Mouse (Mus musculus) ES-Bruce4 (cell line): ENCODE data around the gene Pex19. TPM values are rescaled to one million over a fixed set of nuclear protein-coding genes. Genes with fewer than 3 reads are reported as not detected.

Source experiments
- H3K27ac ChIP-seq: 2 replicates; pipeline ENCODE4 v1.5.1; 2012; ENCODE audit warnings: low read length, inconsistent platforms; ENCODE audit not compliant: insufficient read depth
- H3K27me3 ChIP-seq: 2 replicates; pipeline ENCODE4 v1.6.1; 2012; ENCODE audit warnings: mild to moderate bottlenecking, low read length, inconsistent platforms; ENCODE audit not compliant: control insufficient read depth, poor library complexity, insufficient read depth, severe bottlenecking
- H3K36me3 ChIP-seq: 2 replicates; pipeline ENCODE4 v1.6.1; 2012; ENCODE audit warnings: inconsistent platforms, mild to moderate bottlenecking, low read length, moderate library complexity; ENCODE audit not compliant: control insufficient read depth, poor library complexity, insufficient read depth, severe bottlenecking
- H3K4me1 ChIP-seq: one replicate; pipeline ENCODE4 v1.8.1; 2011; ENCODE audit warnings: low read length; ENCODE audit not compliant: control insufficient read depth, insufficient read depth
- H3K4me3 ChIP-seq: 2 replicates; pipeline ENCODE4 v1.5.1; 2011; ENCODE audit warnings: low read depth, mild to moderate bottlenecking, low read length
- H3K9ac ChIP-seq: 2 replicates; pipeline ENCODE4 v1.6.1; 2012; ENCODE audit warnings: low read depth, mild to moderate bottlenecking, inconsistent platforms; ENCODE audit not compliant: poor library complexity, severe bottlenecking
- H3K9me3 ChIP-seq: replicated peaks from 2 replicates; pipeline ENCODE4 v1.6.1; 2012; ENCODE audit warnings: mild to moderate bottlenecking, low read length, inconsistent platforms; ENCODE audit not compliant: control insufficient read depth, poor library complexity, insufficient read depth, severe bottlenecking
- CTCF ChIP-seq: IDR thresholded peaks from one replicate; pipeline ENCODE4 v1.8.1; 2011; ENCODE audit warnings: low read depth, low read length
- EP300 ChIP-seq: IDR thresholded peaks from 2 replicates; pipeline ENCODE4 v1.6.1; 2011; ENCODE audit warnings: low read depth, low read length; ENCODE audit not compliant: insufficient read depth
- POLR2A ChIP-seq: IDR thresholded peaks from one replicate; pipeline ENCODE4 v1.8.1; 2011; ENCODE audit warnings: low read length; ENCODE audit not compliant: insufficient read depth
- polyA plus RNA-seq: library from polyadenylated mRNA; stranded (reverse); fragments of >200 nt; gene quantifications from 2 replicates; pipeline ENCODE4 v1.2.4, GENCODE M21; 2011; ENCODE audit warnings: low read depth; ENCODE audit not compliant: missing spikeins, insufficient read depth, insufficient read length

Gene Pex19
- polyA plus RNA-seq, 1 experiment = 83.8 TPM

- H3K36me3 ChIP-seq = peaks cover 18% of the 10 kb centered on the region
- no peak for TF ChIP-seq EP300
- TF ChIP-seq POLR2A = no peak
- no peak for TF ChIP-seq CTCF
Observed at GRCm38 (mm10) chr1:172162959-172163358, 36.4 kb downstream of the Pex19 start.

GRCm38 (mm10) chr1:172167911-172168310, 41.4 kb downstream of the Pex19 start:
- TF ChIP-seq EP300 (no peak), POLR2A (no peak), CTCF (no peak)

More at GRCm38 (mm10) chr1:172162959-172163358, 36.4 kb downstream of the Pex19 start:
- Histone ChIP-seq H3K27me3 (no peaks in the 10 kb centered on the region), H3K4me1 (no peaks in the 10 kb centered on the region), H3K9ac (no peak overlapping the region), H3K4me3 (no peak overlapping the region), H3K27ac (no peak overlapping the region), H3K9me3 (no peaks in the 10 kb centered on the region)

GRCm38 (mm10) chr1:172169809-172170208, 43.3 kb downstream of the Pex19 start:
- Histone ChIP-seq H3K9me3 (no peaks in the 10 kb centered on the region), H3K36me3 (peaks cover 57% of the 10 kb centered on the region), H3K27me3 (no peaks in the 10 kb centered on the region), H3K4me1 (no peaks in the 10 kb centered on the region), H3K27ac (no peak overlapping the region), H3K4me3 (no peak overlapping the region), H3K9ac (no peak overlapping the region)
- no peak for TF ChIP-seq POLR2A
- TF ChIP-seq EP300 = no peak
- TF ChIP-seq CTCF = no peak

More at GRCm38 (mm10) chr1:172167911-172168310, 41.4 kb downstream of the Pex19 start:
- Histone ChIP-seq H3K27ac (no peak overlapping the region), H3K4me3 (no peak overlapping the region), H3K36me3 (peaks cover 42% of the 10 kb centered on the region), H3K27me3 (no peaks in the 10 kb centered on the region), H3K4me1 (no peaks in the 10 kb centered on the region), H3K9ac (no peak overlapping the region), H3K9me3 (no peaks in the 10 kb centered on the region)

- no peaks in the 10 kb centered on the region for H3K9me3 ChIP-seq
- no peaks in the 10 kb centered on the region for H3K4me1 ChIP-seq
- no peak overlapping the region for H3K4me3 ChIP-seq
- TF ChIP-seq EP300 = no peak
- no peak for TF ChIP-seq CTCF
- TF ChIP-seq POLR2A = no peak
- peaks cover 56% of the 10 kb centered on the region for H3K36me3 ChIP-seq
- H3K27ac ChIP-seq = no peak overlapping the region
- no peak overlapping the region for H3K9ac ChIP-seq
- H3K27me3 ChIP-seq = no peaks in the 10 kb centered on the region
Observed at GRCm38 (mm10) chr1:172172381-172172780, 45.8 kb downstream of the Pex19 start.

GRCm38 (mm10) chr1:172173181-172173580, 46.6 kb downstream of the Pex19 start:
- no peak overlapping the region for H3K27ac ChIP-seq
- peaks cover 59% of the 10 kb centered on the region for H3K36me3 ChIP-seq
- H3K4me1 ChIP-seq = no peaks in the 10 kb centered on the region
- H3K27me3 ChIP-seq = no peaks in the 10 kb centered on the region
- H3K4me3 ChIP-seq = no peak overlapping the region
- no peak overlapping the region for H3K9ac ChIP-seq
- TF ChIP-seq CTCF (no peak), POLR2A (no peak)
- no peaks in the 10 kb centered on the region for H3K9me3 ChIP-seq

GRCm38 (mm10) chr1:172177791-172178190, 51.2 kb downstream of the Pex19 start:
- Histone ChIP-seq H3K27ac (no peak overlapping the region), H3K4me1 (no peaks in the 10 kb centered on the region), H3K36me3 (peaks cover 53% of the 10 kb centered on the region), H3K4me3 (no peak overlapping the region), H3K9ac (no peak overlapping the region), H3K27me3 (no peaks in the 10 kb centered on the region), H3K9me3 (no peaks in the 10 kb centered on the region)
- TF ChIP-seq CTCF = no peak
- no peak for TF ChIP-seq EP300
- TF ChIP-seq POLR2A = no peak

GRCm38 (mm10) chr1:172179102-172179501, 52.5 kb downstream of the Pex19 start:
- H3K36me3 ChIP-seq = peaks cover 42% of the 10 kb centered on the region

More at GRCm38 (mm10) chr1:172179102-172179501, 52.5 kb downstream of the Pex19 start:
- Histone ChIP-seq H3K4me1 (no peaks in the 10 kb centered on the region), H3K27me3 (no peaks in the 10 kb centered on the region), H3K4me3 (no peak overlapping the region), H3K9me3 (no peaks in the 10 kb centered on the region), H3K9ac (no peak overlapping the region), H3K27ac (no peak overlapping the region)
- no peak for TF ChIP-seq POLR2A
- TF ChIP-seq CTCF = no peak
- no peak for TF ChIP-seq EP300
